Mouse (Mus musculus) midbrain, embryonic 11.5 days (tissue): ENCODE results near the gene Pgf. TPM values are rescaled to one million over a fixed set of nuclear protein-coding genes. Genes with fewer than 3 reads are reported as not detected.
A peak's percentile ranks its signal among the peaks of the same experiment; 100 is the strongest.

Experiments
- ATAC-seq: fragments of 200-750 bp; cut with Nextera tagmentation; 2 replicates; pipeline ENCODE4 v1.8.0; 2017; ENCODE audit warnings: moderate TSS enrichment, moderate library complexity; ENCODE audit not compliant: low FRiP score
- DNase-seq: peaks from one replicate; pipeline ENCODE4 v3.0.0; 2015; ENCODE audit warnings: low spot score; ENCODE audit errors: missing footprints
- H3K27ac ChIP-seq: fragments of 300-500 bp; sonication (generic); 2 replicates; pipeline ENCODE4 v1.5.1; 2014; ENCODE audit warnings: low read depth, low read length
- H3K27me3 ChIP-seq: fragments of 300-500 bp; sonication (generic); 2 replicates; pipeline ENCODE4 v1.6.1; 2014; ENCODE audit warnings: mild to moderate bottlenecking, low read length, moderate library complexity, mixed read lengths; ENCODE audit not compliant: control insufficient read depth, insufficient read depth
- H3K36me3 ChIP-seq: fragments of 300-500 bp; sonication (generic); 2 replicates; pipeline ENCODE4 v1.6.1; 2014; ENCODE audit warnings: mild to moderate bottlenecking, low read length, moderate library complexity, mixed read lengths; ENCODE audit not compliant: control insufficient read depth, insufficient read depth
- H3K4me1 ChIP-seq: fragments of 300-500 bp; sonication (generic); 2 replicates; pipeline ENCODE4 v1.6.1; 2014; ENCODE audit warnings: low read length; ENCODE audit not compliant: control insufficient read depth, insufficient read depth
- H3K4me2 ChIP-seq: fragments of 300-500 bp; sonication (generic); 2 replicates; pipeline ENCODE4 v1.6.1; 2014; ENCODE audit warnings: mild to moderate bottlenecking, moderate library complexity
- H3K4me3 ChIP-seq: fragments of 300-500 bp; sonication (generic); 2 replicates; pipeline ENCODE4 v1.5.1; 2014; ENCODE audit warnings: low read depth, low read length
- H3K9ac ChIP-seq: fragments of 300-500 bp; sonication (generic); 2 replicates; pipeline ENCODE4 v1.6.1; 2014; ENCODE audit warnings: low read length
- H3K9me3 ChIP-seq: fragments of 300-500 bp; sonication (generic); 2 replicates; pipeline ENCODE4 v1.6.1; 2016; ENCODE audit warnings: low read length; ENCODE audit not compliant: control insufficient read depth
- WGBS: fragments of 180-500 bp; shearing (Covaris S2); extraction: QIAGEN DNeasy Blood & Tissue Kit; methylation state at CpG from one replicate; pipeline ENCODE4 v1.1.7; 2014; 5-methylcytosine and 5-hydroxymethylcytosine counted together
- polyA plus RNA-seq: library from polyadenylated mRNA; unstranded; fragments of >200 nt; fragmentation: Nextera tagmentation; extraction: Ambion mirVana; gene quantifications from 2 replicates; pipeline ENCODE4 v1.2.1, GENCODE M21; 2014

Pgf gene
- polyA plus RNA-seq, 1 experiment from 2014 or later = 2.5 TPM

- DNase-seq = no peak
- no peak overlapping the region for H3K27ac ChIP-seq
- H3K27me3 ChIP-seq = no peaks in the 10 kb centered on the region
- H3K9ac ChIP-seq = no peak overlapping the region
- ATAC-seq = no peak
- no peak overlapping the region for H3K4me2 ChIP-seq
- peaks cover 3% of the 10 kb centered on the region for H3K4me1 ChIP-seq
- 86% methylated on average over 11 of the region's 11 CpGs for WGBS
- H3K4me3 ChIP-seq = no peak overlapping the region
- no peaks in the 10 kb centered on the region for H3K36me3 ChIP-seq
- H3K9me3 ChIP-seq = no peaks in the 10 kb centered on the region
These were observed 7.2 kb downstream of the Pgf start for GRCm38 (mm10) chr12:85170284-85170947.

- Histone ChIP-seq H3K4me3 (no peak overlapping the region), H3K4me2 (no peak overlapping the region), H3K4me1 (no peaks in the 10 kb centered on the region), H3K9me3 (no peaks in the 10 kb centered on the region), H3K9ac (no peak overlapping the region), H3K27ac (no peak overlapping the region), H3K27me3 (no peaks in the 10 kb centered on the region), H3K36me3 (no peaks in the 10 kb centered on the region)
- ATAC-seq (no peak), DNase-seq (no peak)
- 58% methylated on average over 3 of the region's 3 CpGs for WGBS
These were observed 7.7 kb downstream of the Pgf start for GRCm38 (mm10) chr12:85169877-85170276.

- peak; percentile 98 for DNase-seq
- peak; percentile 83; the same call in 1 of the 2 replicates for ATAC-seq
- H3K4me3 ChIP-seq = peak overlapping the region; percentile 11; the same call in 1 of the 2 replicates
- no peaks in the 10 kb centered on the region for H3K4me1 ChIP-seq
- no peaks in the 10 kb centered on the region for H3K36me3 ChIP-seq
- WGBS = 26% methylated on average over 27 of the region's 27 CpGs
- peak overlapping the region; percentile 33 for H3K4me2 ChIP-seq
- no peaks in the 10 kb centered on the region for H3K27me3 ChIP-seq
- H3K27ac ChIP-seq = no peak overlapping the region
- H3K9me3 ChIP-seq = no peaks in the 10 kb centered on the region
- H3K9ac ChIP-seq = peak overlapping the region; percentile 31; the same call in 1 of the 2 replicates
These were observed 8.3 kb downstream of the Pgf start for GRCm38 (mm10) chr12:85169117-85169858.

GRCm38 (mm10) chr12:85166631-85167030 is 11.0 kb downstream of the Pgf start:
- Histone ChIP-seq H3K27ac (no peak overlapping the region), H3K9me3 (no peaks in the 10 kb centered on the region), H3K4me3 (no peak overlapping the region), H3K36me3 (no peaks in the 10 kb centered on the region), H3K27me3 (no peaks in the 10 kb centered on the region), H3K9ac (no peak overlapping the region), H3K4me1 (no peaks in the 10 kb centered on the region), H3K4me2 (no peak overlapping the region)
- ATAC-seq = no peak
- DNase-seq = no peak
- 90% methylated on average over 9 of the region's 9 CpGs for WGBS

GRCm38 (mm10) chr12:85164996-85165395 is 12.6 kb downstream of the Pgf start:
- 86% methylated on average over 5 of the region's 5 CpGs for WGBS
- Histone ChIP-seq H3K9ac (no peak overlapping the region), H3K4me2 (no peak overlapping the region), H3K27me3 (no peaks in the 10 kb centered on the region), H3K4me3 (no peak overlapping the region), H3K9me3 (no peaks in the 10 kb centered on the region), H3K27ac (no peak overlapping the region), H3K4me1 (no peaks in the 10 kb centered on the region), H3K36me3 (no peaks in the 10 kb centered on the region)
- DNase-seq (no peak), ATAC-seq (no peak)

- WGBS = 82% methylated on average over 5 of the region's 5 CpGs
- H3K4me3 ChIP-seq = no peak overlapping the region
- ATAC-seq = no peak
- H3K36me3 ChIP-seq = no peaks in the 10 kb centered on the region
- no peak overlapping the region for H3K4me2 ChIP-seq
- no peak for DNase-seq
- no peaks in the 10 kb centered on the region for H3K4me1 ChIP-seq
- no peak overlapping the region for H3K27ac ChIP-seq
- no peaks in the 10 kb centered on the region for H3K9me3 ChIP-seq
- H3K27me3 ChIP-seq = no peaks in the 10 kb centered on the region
- no peak overlapping the region for H3K9ac ChIP-seq
These were observed 18.0 kb downstream of the Pgf start for GRCm38 (mm10) chr12:85159592-85159991.

GRCm38 (mm10) chr12:85158801-85159200 is 18.8 kb downstream of the Pgf start:
- Histone ChIP-seq H3K9me3 (no peaks in the 10 kb centered on the region), H3K4me1 (no peaks in the 10 kb centered on the region), H3K4me2 (no peak overlapping the region), H3K4me3 (no peak overlapping the region), H3K9ac (no peak overlapping the region), H3K27ac (no peak overlapping the region), H3K27me3 (no peaks in the 10 kb centered on the region), H3K36me3 (no peaks in the 10 kb centered on the region)
- WGBS = 91% methylated on average over 8 of the region's 8 CpGs
- DNase-seq (no peak), ATAC-seq (no peak)

GRCm38 (mm10) chr12:85157797-85158460 is 19.7 kb downstream of the Pgf start:
- H3K4me1 ChIP-seq = no peaks in the 10 kb centered on the region
- ATAC-seq = no peak

GRCm38 (mm10) chr12:85156324-85156723 is 21.3 kb downstream of the Pgf start:
- 76% methylated on average over 6 of the region's 6 CpGs for WGBS
- Histone ChIP-seq H3K4me1 (no peaks in the 10 kb centered on the region), H3K36me3 (no peaks in the 10 kb centered on the region), H3K4me3 (no peak overlapping the region), H3K27ac (no peak overlapping the region), H3K27me3 (peaks cover 3% of the 10 kb centered on the region; the same call in 1 of the 2 replicates), H3K4me2 (no peak overlapping the region), H3K9ac (no peak overlapping the region), H3K9me3 (no peaks in the 10 kb centered on the region)
- DNase-seq (no peak), ATAC-seq (no peak)

More at GRCm38 (mm10) chr12:85157797-85158460, 19.7 kb downstream of the Pgf start:
- Histone ChIP-seq H3K9me3 (no peaks in the 10 kb centered on the region), H3K27me3 (no peaks in the 10 kb centered on the region), H3K9ac (no peak overlapping the region), H3K4me3 (no peak overlapping the region), H3K36me3 (no peaks in the 10 kb centered on the region), H3K27ac (no peak overlapping the region), H3K4me2 (no peak overlapping the region)
- 88% methylated on average over 14 of the region's 14 CpGs for WGBS
- DNase-seq = no peak
